Mouse (Mus musculus): ENCODE data around the gene Lama5. TPM values are rescaled to one million over a fixed set of nuclear protein-coding genes. Genes with fewer than 3 reads are reported as not detected.
A peak's percentile ranks its signal among the peaks of the same experiment; 100 is the strongest.
"Not testable (repeated sequence)": the region's sequence is repeated elsewhere in the genome, so short reads cannot be mapped to it uniquely, and the experiment has no call there.

Lama5 gene
- polyA plus RNA-seq, 1 experiment from 2014 or later: 7.2 TPM

- H3K27ac ChIP-seq: no peak overlapping the region
- DNase-seq (ENCODE audit: low spot score): no peak
- H3K9me3 ChIP-seq: no peaks in the 10 kb centered on the region
- H3K36me3 ChIP-seq: peaks cover 71% of the 10 kb centered on the region
- no peaks in the 10 kb centered on the region for H3K27me3 ChIP-seq (ENCODE audit: insufficient read depth, poor library complexity, severe bottlenecking)
- 70% methylated on average over 8 of the region's 8 CpGs for WGBS
- no peak overlapping the region; the same call in 1 of the 2 replicates for H3K4me3 ChIP-seq
- H3K4me1 ChIP-seq (replicated peaks): peaks cover 25% of the 10 kb centered on the region
These were observed 35.2 kb upstream of the Lama5 start for GRCm38 (mm10) chr2:180260610-180261480.

DNA sequence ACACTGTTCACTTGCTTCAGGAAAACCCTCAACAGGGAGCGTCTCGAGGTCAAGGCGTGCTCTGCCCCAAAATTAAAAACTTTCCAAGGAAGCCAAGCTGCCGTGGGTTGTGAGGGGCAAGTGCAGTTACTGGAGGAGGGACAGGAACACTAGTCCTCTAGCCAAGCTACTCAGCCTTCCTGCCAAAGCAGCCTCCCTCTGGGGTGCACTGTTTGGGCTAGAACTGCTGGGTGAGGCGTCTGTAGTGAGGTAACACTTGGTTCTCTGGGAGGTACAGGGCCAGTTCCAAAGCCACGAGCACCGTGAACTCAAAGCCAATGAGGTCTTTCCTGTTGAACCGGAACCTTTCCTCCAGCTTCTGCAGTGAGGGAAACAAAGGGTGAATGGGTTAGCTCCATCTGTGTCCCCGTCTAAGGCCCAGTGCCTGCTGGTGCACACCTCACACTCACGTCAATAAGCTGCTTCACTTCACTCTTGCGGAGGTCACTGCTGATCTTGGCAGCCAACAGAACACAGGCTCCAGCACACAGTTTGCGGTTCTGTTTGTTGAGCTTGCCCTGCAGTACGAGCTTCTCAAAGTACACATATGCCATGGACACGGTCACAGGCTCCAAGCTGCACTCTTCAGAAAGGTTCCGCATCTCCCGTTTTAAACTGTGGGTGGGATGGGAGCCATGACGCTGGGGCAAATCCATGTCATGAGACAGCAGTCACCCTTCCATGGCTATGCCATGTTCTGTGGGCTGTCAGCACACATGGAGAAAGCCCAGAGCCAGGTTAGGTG, 34.4 kb upstream of the Lama5 start:
- H3K4me1 ChIP-seq (replicated peaks): peaks cover 26% of the 10 kb centered on the region
- peaks cover 69% of the 10 kb centered on the region for H3K36me3 ChIP-seq
- peak; percentile 15 for DNase-seq (ENCODE audit: low spot score)
- not testable (repeated sequence) for H3K27ac ChIP-seq; H3K4me3 ChIP-seq; H3K27me3 ChIP-seq (ENCODE audit: insufficient read depth, poor library complexity, severe bottlenecking); H3K9me3 ChIP-seq
- 75% methylated on average over 17 of the region's 17 CpGs for WGBS

DNA sequence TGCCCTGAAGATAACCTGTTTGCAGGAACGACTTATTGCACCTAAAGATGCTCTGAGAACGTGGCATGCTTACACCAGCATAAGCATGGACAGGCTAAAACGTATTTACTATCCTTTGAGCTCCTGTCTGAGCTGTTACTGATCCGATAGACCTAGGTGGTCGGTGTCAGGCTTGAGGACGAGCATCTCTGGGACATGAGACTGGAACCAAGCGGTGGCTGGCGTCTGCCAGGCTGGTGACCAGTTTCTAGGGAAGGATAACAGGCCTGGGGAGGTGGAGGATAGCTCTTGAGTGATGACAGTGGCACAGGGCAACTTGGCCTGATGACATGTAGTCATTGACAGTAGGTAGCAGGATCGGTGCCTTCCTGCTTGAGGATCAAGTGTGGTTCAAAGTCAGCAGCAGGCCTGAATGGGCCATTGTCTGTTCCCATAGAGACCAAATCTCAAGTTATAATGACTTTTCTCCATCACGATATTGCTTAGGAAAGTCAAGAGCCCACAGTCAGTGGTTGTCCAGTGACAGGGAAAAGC, 33.4 kb upstream of the Lama5 start:
- H3K4me3 ChIP-seq; H3K27me3 ChIP-seq (ENCODE audit: insufficient read depth, poor library complexity, severe bottlenecking); H3K9me3 ChIP-seq; DNase-seq (ENCODE audit: low spot score); H3K27ac ChIP-seq: not testable (repeated sequence)
- H3K36me3 ChIP-seq: peaks cover 62% of the 10 kb centered on the region
- H3K4me1 ChIP-seq (replicated peaks): peaks cover 26% of the 10 kb centered on the region
- 84% methylated on average over 10 of the region's 10 CpGs for WGBS

DNA sequence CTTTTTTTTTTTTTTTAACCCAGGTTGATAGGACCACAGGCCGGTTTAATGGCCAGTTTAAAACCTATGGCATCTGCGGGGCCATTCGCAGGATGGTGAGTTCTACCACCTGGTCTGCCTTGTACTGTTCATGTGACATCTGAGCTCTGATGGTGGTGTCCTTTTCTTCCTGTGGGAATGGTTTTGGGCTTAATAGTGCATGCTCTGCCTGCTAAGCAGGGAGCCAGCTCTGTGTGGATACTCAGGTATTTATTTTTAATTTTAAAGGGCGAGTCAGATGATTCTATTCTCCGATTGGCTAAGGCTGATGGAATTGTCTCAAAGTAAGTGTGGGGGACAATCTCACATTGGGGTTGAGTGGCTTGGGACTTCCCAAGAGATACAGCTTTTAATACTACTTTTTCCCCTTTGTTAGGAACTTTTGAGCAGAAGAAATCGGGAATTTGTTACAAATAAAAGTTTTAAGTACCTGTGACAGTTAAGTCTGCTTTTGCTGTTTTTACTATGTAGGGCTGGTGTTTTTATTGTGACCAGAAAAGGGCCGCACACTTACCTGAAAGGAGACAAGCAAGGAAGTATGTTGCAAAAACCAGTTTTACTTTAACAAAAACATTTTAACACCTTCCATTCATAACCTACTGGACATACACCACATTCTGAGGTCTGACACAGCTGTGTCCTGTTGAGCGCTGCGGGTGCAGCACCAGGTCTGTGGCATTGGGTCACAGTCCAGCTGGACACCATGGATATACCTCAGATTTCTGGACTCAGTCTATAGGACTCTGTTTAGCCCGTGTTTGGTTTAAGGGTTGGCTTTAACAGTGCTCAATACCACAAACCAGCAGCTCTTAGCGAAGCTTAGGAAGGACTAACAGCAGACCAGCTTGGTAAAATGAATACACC, 32.6 kb upstream of the Lama5 start:
- no peak for DNase-seq (ENCODE audit: low spot score)
- peaks cover 54% of the 10 kb centered on the region for H3K36me3 ChIP-seq
- WGBS: 53% methylated on average over 11 of the region's 11 CpGs
- peak overlapping the region; percentile 86 for H3K4me3 ChIP-seq
- H3K27me3 ChIP-seq (ENCODE audit: insufficient read depth, poor library complexity, severe bottlenecking): no peaks in the 10 kb centered on the region
- no peaks in the 10 kb centered on the region for H3K9me3 ChIP-seq
- H3K4me1 ChIP-seq (replicated peaks): peaks cover 26% of the 10 kb centered on the region
- peak overlapping the region; percentile 92 for H3K27ac ChIP-seq

DNA sequence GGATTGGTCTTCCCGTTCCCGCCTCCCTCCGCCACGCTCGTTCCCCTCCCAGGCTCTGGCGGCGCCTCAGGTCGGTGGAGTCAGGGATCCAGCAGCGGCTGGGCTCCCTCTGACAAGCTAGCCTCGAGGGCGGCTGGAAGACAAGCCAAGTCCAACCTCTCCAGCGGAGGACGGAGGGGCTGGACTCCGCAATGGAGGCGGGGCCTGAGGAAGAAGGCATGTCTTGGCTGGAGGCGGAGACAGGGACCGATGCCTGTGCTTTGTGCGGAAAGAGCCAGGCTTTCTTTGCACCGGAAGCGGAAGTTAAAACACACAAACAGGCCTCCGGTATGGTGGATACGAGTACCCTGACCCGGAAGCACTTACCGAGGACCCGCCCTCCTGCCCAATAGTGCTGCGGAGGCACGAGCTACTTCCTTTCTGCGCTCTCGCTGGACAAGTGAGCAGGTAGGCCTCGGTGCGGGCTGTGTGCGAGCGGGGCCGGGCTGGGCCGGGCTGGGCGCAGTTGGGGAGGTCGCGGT, 31.4 kb upstream of the Lama5 start, which contains the start of gene Rps21:
Gene Rps21 (plus strand): TSS at position 377 of the 521 bp plus-strand sequence.
- Histone ChIP-seq H3K27ac (peak within 1 kb of the TSS; percentile 92), H3K4me3 (peak within 1 kb of the TSS; percentile 86), H3K27me3 (ENCODE audit: insufficient read depth, poor library complexity, severe bottlenecking) (no peaks in the 10 kb centered on the region), H3K4me1 (replicated peaks) (peaks cover 26% of the 10 kb centered on the region), H3K36me3 (peaks cover 43% of the 10 kb centered on the region), H3K9me3 (no peaks in the 10 kb centered on the region)
- DNase-seq (ENCODE audit: low spot score): peak; percentile 98
- 0% methylated on average over 38 of the region's 38 CpGs for WGBS

DNA sequence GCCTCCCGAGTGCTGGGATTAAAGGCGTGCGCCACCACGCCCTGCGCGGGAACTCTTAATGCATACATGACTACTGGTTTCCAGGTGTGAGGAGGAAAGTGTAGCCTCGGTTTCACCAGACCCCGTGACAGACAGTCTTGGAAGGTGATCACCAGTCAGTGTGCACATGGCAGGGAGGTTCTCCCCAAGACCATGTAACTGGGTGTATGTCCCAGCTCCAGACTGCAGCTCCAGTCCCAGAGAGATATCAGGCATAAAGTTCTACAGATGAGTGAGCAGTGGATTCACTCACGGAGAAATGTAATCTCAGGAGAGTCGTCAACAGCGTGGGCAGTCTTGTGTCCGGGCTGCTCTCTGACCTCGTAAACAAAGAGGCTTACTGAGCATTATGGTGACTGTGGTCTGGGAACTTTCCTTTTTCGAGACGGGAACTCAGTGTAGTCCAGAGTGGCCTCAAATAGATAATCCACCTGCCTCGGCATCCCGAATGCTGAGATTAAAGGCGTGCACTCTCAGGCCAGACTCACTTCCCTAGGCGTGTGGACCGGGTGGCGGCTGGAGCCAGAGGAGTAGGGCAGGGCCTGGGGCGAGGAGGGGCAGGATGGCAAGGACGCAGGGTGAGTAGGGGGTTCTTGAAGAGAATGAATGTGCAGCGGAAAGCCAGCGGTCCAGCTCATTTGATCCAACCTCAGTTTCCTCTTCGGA, 30.8 kb upstream of the Lama5 start:
- peaks cover 31% of the 10 kb centered on the region for H3K4me1 ChIP-seq (replicated peaks)
- WGBS: 25% methylated on average over 26 of the region's 26 CpGs
- no peaks in the 10 kb centered on the region for H3K9me3 ChIP-seq
- H3K27me3 ChIP-seq (ENCODE audit: insufficient read depth, poor library complexity, severe bottlenecking): no peaks in the 10 kb centered on the region
- no peak for DNase-seq (ENCODE audit: low spot score)
- peak overlapping the region; percentile 86 for H3K4me3 ChIP-seq
- peak overlapping the region; percentile 92 for H3K27ac ChIP-seq
- peaks cover 37% of the 10 kb centered on the region for H3K36me3 ChIP-seq

- H3K27me3 ChIP-seq (ENCODE audit: insufficient read depth, poor library complexity, severe bottlenecking): no peaks in the 10 kb centered on the region
- WGBS: 92% methylated on average over 9 of the region's 9 CpGs
- H3K36me3 ChIP-seq: peaks cover 29% of the 10 kb centered on the region
- H3K4me1 ChIP-seq (replicated peaks): peaks cover 36% of the 10 kb centered on the region
- H3K27ac ChIP-seq: peak overlapping the region; percentile 92
- peak overlapping the region; percentile 86 for H3K4me3 ChIP-seq
- DNase-seq (ENCODE audit: low spot score): no peak
- no peaks in the 10 kb centered on the region for H3K9me3 ChIP-seq
These were observed 30.0 kb upstream of the Lama5 start for GRCm38 (mm10) chr2:180255701-180256100.

DNA sequence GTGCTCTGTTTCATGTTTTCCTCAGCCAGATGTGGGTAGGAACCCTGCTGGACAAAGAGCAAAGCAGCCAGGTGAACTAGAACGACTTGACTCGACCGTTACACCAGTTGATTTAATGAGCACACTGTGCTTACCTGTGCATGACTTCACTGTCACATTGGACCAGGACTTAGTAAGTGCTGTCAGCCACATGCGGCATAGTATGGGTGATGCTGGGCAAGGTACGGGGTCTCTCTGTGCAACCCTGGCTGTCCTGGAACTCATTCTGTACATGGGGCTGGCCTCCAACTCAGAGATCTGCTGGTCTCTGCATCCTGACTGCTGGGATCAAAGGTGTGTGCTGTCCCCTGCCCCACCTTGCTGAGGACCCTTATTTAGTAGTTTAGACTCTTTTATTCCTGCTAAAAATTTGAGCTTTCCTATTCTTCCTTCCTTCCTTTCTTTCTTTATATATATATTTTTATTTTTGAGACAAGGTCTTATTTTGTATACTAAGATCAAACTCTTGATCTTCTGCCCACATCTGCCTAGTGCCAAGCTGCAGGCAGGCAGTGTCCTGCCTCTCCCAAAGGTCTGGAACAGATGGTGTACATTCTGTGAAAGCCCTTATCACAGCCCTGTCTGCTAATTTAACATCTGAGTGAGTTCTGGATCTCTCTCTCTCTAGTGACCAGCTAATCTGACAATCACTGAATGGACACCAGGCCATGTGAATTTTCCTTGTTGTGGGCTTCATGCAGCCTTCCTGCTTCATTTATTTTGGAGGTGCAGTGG, 29.0 kb upstream of the Lama5 start:
- Histone ChIP-seq H3K36me3 (peaks cover 18% of the 10 kb centered on the region), H3K4me3 (no peak overlapping the region), H3K27ac (no peak overlapping the region), H3K4me1 (replicated peaks) (peaks cover 37% of the 10 kb centered on the region), H3K27me3 (ENCODE audit: insufficient read depth, poor library complexity, severe bottlenecking) (no peaks in the 10 kb centered on the region), H3K9me3 (no peaks in the 10 kb centered on the region)
- 94% methylated on average over 5 of the region's 5 CpGs for WGBS
- DNase-seq (ENCODE audit: low spot score): no peak

DNA sequence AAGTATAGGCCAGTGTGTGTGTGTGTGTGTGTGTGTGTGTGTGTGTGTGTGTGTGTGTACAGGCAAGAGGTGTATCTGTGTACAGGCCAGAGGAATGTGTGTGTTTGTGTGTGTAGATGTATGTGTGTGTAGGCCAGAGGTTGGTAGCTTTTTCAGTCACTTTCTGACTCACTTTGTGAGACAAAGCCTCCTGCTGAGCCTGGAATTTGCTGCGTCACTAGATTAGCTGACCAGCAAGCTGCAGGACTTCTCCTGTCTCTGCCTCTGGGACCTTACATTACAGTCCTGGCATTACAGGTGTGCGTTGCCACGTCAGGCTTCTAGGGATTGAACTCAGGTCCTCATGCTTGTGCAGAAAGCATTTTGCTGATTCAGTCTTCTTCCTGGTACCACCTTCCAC, 26.2 kb upstream of the Lama5 start:
- H3K27me3 ChIP-seq (ENCODE audit: insufficient read depth, poor library complexity, severe bottlenecking): no peaks in the 10 kb centered on the region
- H3K4me1 ChIP-seq (replicated peaks): peaks cover 26% of the 10 kb centered on the region
- no peak overlapping the region for H3K27ac ChIP-seq
- WGBS: 43% methylated on average over 3 of the region's 3 CpGs
- no peaks in the 10 kb centered on the region for H3K9me3 ChIP-seq
- no peaks in the 10 kb centered on the region for H3K36me3 ChIP-seq
- DNase-seq (ENCODE audit: low spot score): no peak
- H3K4me3 ChIP-seq: no peak overlapping the region

GRCm38 (mm10) chr2:180250930-180251611, 25.4 kb upstream of the Lama5 start:
- Histone ChIP-seq H3K4me3 (no peak overlapping the region), H3K27me3 (ENCODE audit: insufficient read depth, poor library complexity, severe bottlenecking) (no peaks in the 10 kb centered on the region), H3K9me3 (no peaks in the 10 kb centered on the region), H3K27ac (peak overlapping the region; percentile 64; the same call in 1 of the 2 replicates), H3K36me3 (no peaks in the 10 kb centered on the region), H3K4me1 (replicated peaks) (peaks cover 20% of the 10 kb centered on the region)
- WGBS: 31% methylated on average over 11 of the region's 11 CpGs
- DNase-seq (ENCODE audit: low spot score): peak; percentile 81
